Mouse (Mus musculus): ENCODE measurements around the gene Gabrd.

DNA sequence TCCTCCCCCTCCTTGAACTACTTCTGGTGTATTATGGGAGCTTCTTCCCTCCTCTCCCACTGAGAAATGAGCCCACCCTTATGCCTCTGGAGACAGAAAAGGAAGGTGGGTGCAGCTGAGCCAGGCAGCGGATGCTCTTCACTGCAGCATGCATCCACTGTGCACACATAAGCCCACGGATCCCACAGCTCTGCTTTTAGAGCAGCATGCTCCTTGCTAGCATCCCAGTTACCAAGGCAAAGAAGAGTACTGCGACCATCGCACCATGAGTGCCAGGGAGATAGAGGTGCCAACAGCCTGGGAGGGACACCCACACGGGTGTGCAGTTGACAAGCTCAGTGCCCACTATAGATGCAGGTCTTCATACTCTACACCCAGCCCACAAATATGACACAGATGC, 2.4 kb downstream of the Gabrd start:
- TF ChIP-seq CTCF (IDR thresholded peaks at IDR 0.05; ENCODE audit: low read depth, low read length) (no peak), POLR2A (IDR thresholded peaks at IDR 0.05; ENCODE audit: borderline replicate concordance, low read depth, low read length) (no peak)

Data from bone marrow macrophage, adult 2 months (primary cell).